Mouse (Mus musculus) cerebellum, adult 2 months (tissue): Measurements from ENCODE around the gene Gabrb1.

ENCODE experiments used
- CTCF ChIP-seq: fragments of 200-500 bp; IDR thresholded peaks from 2 replicates; pipeline ENCODE4 v1.5.1; 2011; ENCODE audit warnings: low read depth, mild to moderate bottlenecking, control low read depth, low read length, moderate library complexity, borderline replicate concordance; ENCODE audit not compliant: insufficient read depth
- POLR2A ChIP-seq: fragments of 200-500 bp; IDR thresholded peaks from 2 replicates; pipeline ENCODE4 v1.6.1; 2011; ENCODE audit warnings: low read length, control low read depth, borderline replicate concordance; ENCODE audit not compliant: insufficient read depth

- no peak for TF ChIP-seq CTCF
- TF ChIP-seq POLR2A = no peak
Measured at GRCm38 (mm10) chr5:71822862-71823261, 164.9 kb downstream of the Gabrb1 start.
